Comparison of ENCODE assay signal across 18 mouse cellular contexts in the genomic region with DNA sequence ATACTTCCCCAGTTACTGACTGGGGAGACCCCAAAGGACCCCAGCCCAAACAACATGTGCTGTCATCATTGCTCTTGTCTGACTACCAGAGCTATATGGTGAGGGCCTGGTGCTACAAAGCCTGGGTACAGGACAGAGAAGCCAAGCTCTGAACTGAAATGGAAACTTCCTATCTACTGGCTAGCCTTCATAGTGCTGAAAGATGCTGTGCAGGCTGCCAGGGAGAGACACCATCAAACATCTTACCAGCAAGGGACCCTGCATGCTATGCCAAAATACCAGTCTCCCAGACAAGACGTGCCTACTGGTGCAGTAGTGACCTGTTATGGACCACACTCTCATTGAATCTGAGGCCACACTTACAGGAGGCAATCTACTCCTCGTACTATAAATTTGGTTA. TPM values are rescaled to one million over a fixed set of nuclear protein-coding genes. Genes with fewer than 3 reads are reported as not detected.
DNase-seq lines count a peak whose midpoint lies in the region; ATAC-seq and TF ChIP-seq lines count a peak whose summit lies in the region.
"Had no signal": no experiment of that assay in that cellular context is flagged by ENCODE, and none has a peak within 500 bp of the region (broad histone marks: within the 10 kb centered on the region; RNA-seq: fewer than 3 reads in every experiment).

No protein-coding gene starts in this region.

- TF ChIP-seq EP300 in heart, postnatal 0 days (IDR thresholded peaks at IDR 0.05; ENCODE audit: low read depth), result peak; percentile 77; the same call in 1 of the 2 replicates

- H3K9ac ChIP-seq in heart, embryonic 14.5 days (ENCODE audit: low read length), result no peak overlapping the region
- no peak overlapping the region for H3K9ac ChIP-seq in heart, postnatal 0 days (replicated peaks; ENCODE audit: low read depth, low read length)
- H3K9ac ChIP-seq: embryonic facial prominence, embryonic 12.5 days; forebrain, embryonic 12.5 days; forebrain, postnatal 0 days; hindbrain, embryonic 14.5 days; intestine, embryonic 15.5 days had no signal

- ATAC-seq in heart, embryonic 14.5 days (ENCODE audit: insufficient number of reproducible peaks, insufficient read depth, low FRiP score, low read depth), result peak; percentile 29; the same call in 1 of the 2 replicates
- peak; percentile 63 for ATAC-seq in heart, postnatal 0 days (ENCODE audit: insufficient read depth, low read depth)
- ATAC-seq: forebrain, postnatal 0 days; intestine, embryonic 15.5 days had no signal

- H3K27ac ChIP-seq in heart, embryonic 14.5 days (replicated peaks in 1 of 2; ENCODE audit: control insufficient read depth in 1 of 2, insufficient read depth in 1 of 2, low read depth in 2 of 2, low read length in 2 of 2), result peak overlapping the region; percentile 5 to 11; a peak in 3 of 4 replicates
- peak overlapping the region; percentile 54 for H3K27ac ChIP-seq in heart, postnatal 0 days (ENCODE audit: low read depth)
- H3K27ac ChIP-seq: embryonic facial prominence, embryonic 12.5 days; forebrain, embryonic 12.5 days; hindbrain, embryonic 10.5 days; hindbrain, embryonic 14.5 days; intestine, embryonic 15.5 days had no signal

- DNase-seq in heart, adult 8-10 months (ENCODE audit: low spot score), result peak; percentile 52
- DNase-seq in heart, postnatal 25 days (ENCODE audit: low spot score), result no peak
- peak; percentile 65 for DNase-seq in heart, postnatal 0 days (ENCODE audit: low spot score)
- no peak for DNase-seq in testis, postnatal 10 days (ENCODE audit: low spot score)
- DNase-seq in yolk sac, embryonic 10.5 days (ENCODE audit: low spot score), result no peak
- no peak for DNase-seq in cerebellum, postnatal 10 days
- DNase-seq: cerebellum, adult 2 months; cerebellum, postnatal 14 days; embryo, embryonic 11 days; forebrain, postnatal 0 days; gastrocnemius, postnatal 14 days; kidney, adult 18-20 months had no signal

- no peak for TF ChIP-seq CTCF in heart, postnatal 0 days (IDR thresholded peaks at IDR 0.05; ENCODE audit: low read depth)

- peaks cover 18% of the 10 kb centered on the region; the same call in 1 of the 2 replicates for H3K36me3 ChIP-seq in heart, embryonic 14.5 days (ENCODE audit: control insufficient read depth, insufficient read depth, low read length)
- 0 out of 2 replicates have a peak, but pooled peaks cover 3% of the 10 kb centered on the region for H3K36me3 ChIP-seq in heart, postnatal 0 days (replicated peaks; ENCODE audit: control insufficient read depth, insufficient read depth, low read length)
- H3K36me3 ChIP-seq: intestine, embryonic 15.5 days had no signal

- no peaks in the 10 kb centered on the region for H3K9me3 ChIP-seq in heart, embryonic 14.5 days (ENCODE audit: control insufficient read depth, low read length)
- no peaks in the 10 kb centered on the region for H3K9me3 ChIP-seq in heart, postnatal 0 days (replicated peaks; ENCODE audit: control insufficient read depth, low read length)
- H3K9me3 ChIP-seq: embryonic facial prominence, embryonic 12.5 days; forebrain, embryonic 12.5 days; hindbrain, embryonic 10.5 days; intestine, embryonic 15.5 days had no signal

- 38% methylated on average over 2 of the region's 2 CpGs for WGBS in heart, embryonic 14.5 days
- 40% methylated on average over 2 of the region's 2 CpGs for WGBS in heart, postnatal 0 days

- no peak overlapping the region for H3K4me2 ChIP-seq in heart, embryonic 14.5 days (ENCODE audit: low read length)
- H3K4me2 ChIP-seq in heart, postnatal 0 days (ENCODE audit: low read depth, low read length), result no peak overlapping the region
- H3K4me2 ChIP-seq: embryonic facial prominence, embryonic 12.5 days; forebrain, embryonic 12.5 days; hindbrain, embryonic 14.5 days; intestine, embryonic 15.5 days had no signal

- no peak overlapping the region for H3K4me3 ChIP-seq in heart, embryonic 14.5 days (ENCODE audit: control insufficient read depth in 1 of 2, insufficient read depth in 1 of 2, low read depth in 1 of 2, low read length in 2 of 2)
- H3K4me3 ChIP-seq in heart, postnatal 0 days (ENCODE audit: low read depth, low read length), result no peak overlapping the region
- H3K4me3 ChIP-seq: embryonic facial prominence, embryonic 12.5 days; forebrain, embryonic 12.5 days; hindbrain, embryonic 10.5 days; intestine, embryonic 15.5 days had no signal

- intact Hi-C loops in heart, postnatal 25 days (cut with DNase I), result no loop called here

- no peaks in the 10 kb centered on the region for H3K27me3 ChIP-seq in heart, embryonic 14.5 days (ENCODE audit: control insufficient read depth, insufficient read depth, low read length)
- no peaks in the 10 kb centered on the region for H3K27me3 ChIP-seq in heart, postnatal 0 days (ENCODE audit: control insufficient read depth, insufficient read depth, low read length)
- H3K27me3 ChIP-seq: embryonic facial prominence, embryonic 12.5 days; forebrain, embryonic 12.5 days; intestine, embryonic 15.5 days had no signal

- H3K4me1 ChIP-seq in heart, embryonic 14.5 days (ENCODE audit: control insufficient read depth in 2 of 2, insufficient read depth in 2 of 2, low read length in 2 of 2), result peaks cover 5 to 37% of the 10 kb centered on the region in 2 experiments; a peak in 3 of 4 replicates
- H3K4me1 ChIP-seq in heart, postnatal 0 days (ENCODE audit: control insufficient read depth, insufficient read depth), result peaks cover 5% of the 10 kb centered on the region

RNA-seq across cellular contexts. Expression of gene Dcaf5, which starts 53.6 kb away (rescaled TPM):
- total RNA-seq in heart, adult 8-10 months (2022), result 10 to 100 TPM; 30.8 to 46.6 (median 38.2) TPM
- 10 to 100 TPM; 33.0 to 35.4 TPM for total RNA-seq in heart, postnatal 25 days (2021)
- 10.5 and 10.7 TPM in 2 replicates for polyA plus RNA-seq in heart, embryonic 14.5 days (2014; fragmentation: Nextera tagmentation; extraction: Ambion mirVana)
- total RNA-seq in heart, postnatal 0 days (2014; rRNA removed; ENCODE audit: low replicate concordance), result 22.0 and 25.0 TPM in 2 replicates
- polyA plus RNA-seq in heart, postnatal 0 days (2015; fragmentation: Nextera tagmentation; extraction: Ambion mirVana), result 7.1 and 7.9 TPM in 2 replicates

Comparison
In these comparisons a context has a peak if more than half of its experiments do, and no peak if none do; other contexts are left out.
1. DNase-seq: peak in heart, adult 8-10 months (single experiment) and heart, postnatal 0 days (single experiment); none in heart, postnatal 25 days (single experiment), testis, postnatal 10 days (single experiment), yolk sac, embryonic 10.5 days (single experiment) and cerebellum, postnatal 10 days (0 of 2).